Mouse (Mus musculus) brain, embryonic 14.5 days (tissue): ENCODE results near the gene Atp2c2. TPM values are rescaled to one million over a fixed set of nuclear protein-coding genes. Genes with fewer than 3 reads are reported as not detected.
A peak's percentile ranks its signal among the peaks of the same experiment; 100 is the strongest.

Source experiments
- DNase-seq: peaks from one replicate; pipeline ENCODE4 v3.0.0-alpha.2; 2011; ENCODE audit warnings: low read depth
- CTCF ChIP-seq: fragments of 200-500 bp; IDR thresholded peaks from 2 replicates; pipeline ENCODE4 v1.5.1; 2012; ENCODE audit warnings: inconsistent platforms, mild to moderate bottlenecking, moderate library complexity, borderline replicate concordance; ENCODE audit not compliant: insufficient read depth, insufficient read length; ENCODE audit errors: extremely low read depth
- POLR2A ChIP-seq: fragments of 200-500 bp; IDR thresholded peaks from 2 replicates; pipeline ENCODE4 v1.6.1; 2012; ENCODE audit warnings: mild to moderate bottlenecking, inconsistent platforms, borderline replicate concordance; ENCODE audit not compliant: poor library complexity, insufficient read depth, insufficient read length, severe bottlenecking; ENCODE audit errors: extremely low read depth
- polyA plus RNA-seq: library from polyadenylated mRNA; depleted of rRNA; stranded (reverse); fragments of >200 nt; gene quantifications from 2 replicates; pipeline ENCODE4 v1.2.3, GENCODE M21; 2012; rRNA removed

The Atp2c2 gene
- polyA plus RNA-seq, result 0.24 and 0.38 TPM in 2 replicates

- TF ChIP-seq POLR2A (no peak), CTCF (no peak)
- no peak for DNase-seq
These were observed at the start of gene Atp2c2 for GRCm38 (mm10) chr8:119699549-119700134. TSS of gene Atp2c2 (plus strand) at chr8:119700009.

- TF ChIP-seq POLR2A (no peak), CTCF (no peak)
- DNase-seq, result no peak
These were observed 48.5 kb upstream of the Atp2c2 start for GRCm38 (mm10) chr8:119651324-119651723.

- TF ChIP-seq CTCF (peak; percentile 24; the same call in 1 of the 2 replicates), POLR2A (no peak)
- no peak for DNase-seq
These were observed 42.9 kb upstream of the Atp2c2 start for GRCm38 (mm10) chr8:119656709-119657464.

- TF ChIP-seq POLR2A (no peak), CTCF (no peak)
- DNase-seq, result peak; percentile 49
These were observed 38.7 kb upstream of the Atp2c2 start for GRCm38 (mm10) chr8:119661081-119661480.

GRCm38 (mm10) chr8:119661892-119662291, 37.9 kb upstream of the Atp2c2 start:
- TF ChIP-seq CTCF (no peak), POLR2A (no peak)
- no peak for DNase-seq

GRCm38 (mm10) chr8:119663440-119663839, 36.4 kb upstream of the Atp2c2 start:
- TF ChIP-seq CTCF (no peak), POLR2A (no peak)
- no peak for DNase-seq

GRCm38 (mm10) chr8:119665270-119665669, 34.5 kb upstream of the Atp2c2 start:
- no peak for DNase-seq
- TF ChIP-seq CTCF, result no peak
- TF ChIP-seq POLR2A, result no peak

- no peak for TF ChIP-seq POLR2A
- TF ChIP-seq CTCF, result no peak
These were observed 33.4 kb upstream of the Atp2c2 start, which contains the start of gene Wfdc1 for GRCm38 (mm10) chr8:119666219-119666951. TSS of gene Wfdc1 (plus strand) at chr8:119666365.

GRCm38 (mm10) chr8:119668447-119668846, 31.4 kb upstream of the Atp2c2 start:
- DNase-seq, result no peak
- TF ChIP-seq CTCF (no peak), POLR2A (no peak)

More at GRCm38 (mm10) chr8:119666219-119666951, 33.4 kb upstream of the Atp2c2 start, which contains the start of gene Wfdc1:
- no peak for DNase-seq

GRCm38 (mm10) chr8:119669284-119669683, 30.5 kb upstream of the Atp2c2 start:
- TF ChIP-seq CTCF, result peak; percentile 32; the same call in 1 of the 2 replicates
- no peak for TF ChIP-seq POLR2A
- DNase-seq, result no peak

- DNase-seq, result no peak
- TF ChIP-seq CTCF, result no peak
- no peak for TF ChIP-seq POLR2A
These were observed 29.3 kb upstream of the Atp2c2 start for GRCm38 (mm10) chr8:119670419-119671091.

GRCm38 (mm10) chr8:119673976-119674555, 25.7 kb upstream of the Atp2c2 start:
- DNase-seq, result no peak
- no peak for TF ChIP-seq POLR2A
- TF ChIP-seq CTCF, result peak; percentile 18; the same call in 1 of the 2 replicates

- TF ChIP-seq CTCF (no peak), POLR2A (no peak)
- DNase-seq, result peak; percentile 60
These were observed 24.4 kb upstream of the Atp2c2 start for GRCm38 (mm10) chr8:119675457-119675856.

GRCm38 (mm10) chr8:119676389-119676788, 23.4 kb upstream of the Atp2c2 start:
- TF ChIP-seq POLR2A (no peak), CTCF (peak; percentile 95)
- peak; percentile 90 for DNase-seq
